Mouse (Mus musculus) cerebellum, adult 11-12 months (tissue): ENCODE measurements around the gene Gm973.

Experiments used
- DNase-seq: peaks from one replicate; pipeline ENCODE4 v3.0.0; 2022

Gm973 gene

DNA sequence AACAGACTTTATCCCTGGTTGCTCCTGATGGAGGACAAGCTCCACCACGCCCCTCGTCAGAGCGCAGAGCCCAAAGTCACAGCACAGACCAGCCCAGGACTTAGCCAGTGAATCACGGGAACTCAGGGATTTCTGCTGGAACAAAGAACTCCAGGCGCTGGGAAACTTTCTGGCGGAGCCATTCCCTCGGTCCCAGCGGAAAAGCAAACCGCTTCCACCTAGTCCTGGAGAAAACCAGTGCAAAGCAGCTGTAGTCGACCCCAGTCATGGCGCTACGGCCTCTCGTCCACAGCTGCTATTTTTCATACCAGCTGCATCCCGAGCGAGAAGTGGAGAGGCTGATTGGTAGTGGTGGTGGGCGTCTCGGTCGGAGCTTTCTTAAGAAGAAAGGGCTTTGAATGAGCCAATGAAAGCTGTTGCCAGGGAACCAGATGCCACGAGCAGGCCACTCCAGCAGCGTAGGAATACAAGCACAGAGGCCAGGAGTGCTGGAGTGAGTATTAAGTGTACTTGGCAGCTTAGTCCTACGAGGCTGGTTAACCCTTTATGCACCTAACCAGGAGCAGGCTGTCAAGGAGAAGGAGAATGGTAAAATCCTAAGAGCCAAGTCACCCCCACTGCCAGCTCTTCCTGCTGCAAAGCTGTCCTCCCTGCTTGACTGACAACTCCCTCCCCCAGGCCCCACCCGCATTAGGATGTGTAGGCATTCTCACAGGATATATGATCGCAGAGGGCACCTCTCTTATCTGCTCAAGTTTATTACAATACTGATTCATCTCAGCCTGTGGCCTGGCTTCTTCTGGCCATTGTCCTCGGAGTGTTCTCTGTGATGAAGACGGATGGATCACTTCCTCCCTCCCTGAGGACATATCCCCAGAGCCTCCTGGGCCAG is at the start of gene Gm973:
TSS of gene Gm973 (plus strand) at position 239 of the 892 bp plus-strand sequence.
- DNase-seq = no peak

DNA sequence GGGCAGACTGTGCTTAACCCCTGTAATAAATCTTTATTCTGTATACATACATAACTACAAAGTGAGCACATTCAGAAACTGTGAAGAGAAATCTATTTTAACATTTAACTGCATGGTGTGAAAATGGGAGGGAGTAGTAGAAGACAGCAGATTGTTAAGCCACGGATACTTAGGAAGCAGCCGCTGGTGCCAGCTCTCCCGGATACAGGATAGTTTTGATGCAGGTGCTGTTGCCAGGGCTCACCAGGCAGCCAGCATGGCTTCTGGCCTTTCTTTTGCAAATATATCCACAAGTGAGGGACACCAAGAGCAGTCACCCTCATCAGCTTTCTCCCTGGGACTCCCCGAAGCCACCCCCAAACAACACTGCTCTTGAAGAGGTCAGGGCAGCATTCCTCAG is 46.9 kb upstream of the Gm973 start:
- peak; percentile 83 for DNase-seq

DNA sequence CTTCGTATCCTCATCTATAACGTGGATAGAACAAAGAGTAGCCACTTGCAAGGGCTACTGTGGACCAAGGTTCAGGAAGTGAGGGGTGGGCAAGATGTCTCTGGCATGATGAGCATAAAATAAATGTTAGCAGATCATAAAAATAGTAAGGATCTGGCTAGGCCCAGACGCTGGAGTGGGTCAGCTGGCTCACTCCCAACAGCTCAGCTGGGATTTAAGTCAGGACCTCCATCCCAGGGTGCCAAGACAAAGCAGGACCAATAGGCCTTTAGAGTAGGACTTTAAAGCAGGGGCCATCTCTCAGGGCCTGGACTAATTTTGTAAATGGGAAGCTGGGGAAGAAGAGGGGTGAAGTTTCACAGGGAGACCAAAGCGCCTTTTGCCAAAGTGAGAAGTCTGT is 45.3 kb upstream of the Gm973 start:
- DNase-seq = no peak

DNA sequence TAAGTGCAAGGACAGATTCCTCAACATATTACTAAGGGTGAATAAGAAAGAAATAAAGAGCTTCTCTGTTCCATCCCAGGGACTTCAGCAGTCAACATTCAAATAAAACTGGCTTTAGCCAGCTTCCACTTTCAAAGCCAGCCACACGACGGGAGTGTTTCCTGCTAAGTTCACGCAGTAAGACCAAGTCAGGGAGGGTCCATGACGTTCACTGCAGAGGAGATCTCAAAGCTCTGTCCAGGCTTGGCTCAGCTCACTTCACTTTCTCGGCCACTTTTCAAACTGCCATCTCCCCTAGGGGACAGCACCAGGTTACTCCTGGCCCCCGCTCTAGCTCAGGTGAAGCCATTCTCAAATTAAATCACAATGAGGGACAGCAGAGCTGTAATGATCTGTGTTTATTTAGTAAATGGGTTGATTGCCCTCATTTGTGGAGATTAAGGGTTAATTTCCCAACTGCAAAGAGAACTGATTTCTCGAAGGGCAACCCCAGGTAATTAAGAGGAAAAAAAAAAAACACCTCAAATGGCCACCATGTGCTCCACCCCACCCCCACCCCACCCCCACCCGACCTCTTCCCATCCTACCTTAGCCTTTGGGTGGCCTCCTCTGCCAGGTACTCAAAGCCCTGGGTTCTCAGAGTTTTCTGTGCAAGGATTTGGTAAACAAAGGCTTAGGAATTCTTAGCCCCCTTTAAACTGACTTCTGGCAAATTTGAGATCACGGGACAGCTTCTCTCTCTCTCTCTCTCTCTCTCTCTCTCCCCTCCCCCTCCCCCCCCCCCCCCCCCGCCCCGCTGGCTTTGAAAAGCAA is 43.5 kb upstream of the Gm973 start:
- DNase-seq = no peak

DNA sequence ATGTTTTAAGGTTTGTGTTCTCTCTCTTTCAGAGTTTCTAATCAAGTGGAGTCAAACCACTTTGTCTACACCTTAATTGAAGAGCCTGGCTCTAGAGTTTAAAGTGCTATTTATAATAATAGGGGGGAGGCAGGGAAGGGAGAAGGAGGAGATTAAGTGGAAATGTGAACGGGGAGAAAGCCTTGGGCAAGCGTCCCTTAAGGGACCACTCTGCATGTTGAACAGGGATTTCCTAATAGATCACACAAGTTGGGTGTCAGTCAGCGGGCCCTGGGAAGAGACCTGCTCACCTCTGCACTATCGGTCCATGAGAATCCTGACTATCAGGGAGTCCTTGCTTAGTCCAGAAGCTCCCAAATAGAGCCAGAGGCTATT is 42.9 kb upstream of the Gm973 start:
- no peak for DNase-seq

DNA sequence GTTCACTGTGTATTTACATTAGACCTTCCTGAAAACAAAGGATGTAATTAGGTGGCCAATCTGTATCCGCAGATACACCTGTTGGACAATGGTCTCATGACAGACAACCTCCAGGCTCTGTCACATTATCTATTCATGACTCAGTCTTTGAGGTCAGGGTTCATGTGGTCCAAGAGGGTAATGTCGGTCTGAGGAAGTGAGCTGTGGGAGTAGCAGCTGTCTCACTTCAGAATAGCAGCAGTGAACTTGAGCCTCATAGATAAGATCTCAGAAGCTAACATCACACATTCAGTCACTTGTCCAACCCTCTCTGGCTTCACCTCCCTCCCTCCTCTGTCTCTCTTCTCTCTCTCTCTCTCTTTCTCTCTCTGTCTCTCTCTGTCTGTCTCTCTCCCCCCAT is 40.4 kb upstream of the Gm973 start:
- DNase-seq = no peak

DNA sequence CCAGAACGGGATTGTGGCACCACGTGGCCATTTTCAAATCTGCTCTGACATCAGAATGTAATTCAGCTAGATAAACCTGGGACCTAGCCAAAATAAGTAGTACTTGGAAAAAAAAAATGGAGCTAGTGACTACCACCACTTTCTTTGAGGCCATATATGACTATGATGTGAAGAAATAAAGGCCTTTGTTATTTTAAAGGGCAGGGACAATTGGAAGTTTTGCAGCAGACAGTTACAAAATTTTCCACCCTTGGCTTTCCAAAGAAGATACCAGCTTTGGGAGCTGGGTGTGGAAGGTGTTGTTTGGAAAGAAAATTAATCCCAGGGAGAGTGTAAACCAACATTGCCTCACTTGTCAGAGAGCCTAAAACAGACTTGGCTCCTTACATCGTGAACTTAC is 37.2 kb upstream of the Gm973 start:
- DNase-seq = no peak

DNA sequence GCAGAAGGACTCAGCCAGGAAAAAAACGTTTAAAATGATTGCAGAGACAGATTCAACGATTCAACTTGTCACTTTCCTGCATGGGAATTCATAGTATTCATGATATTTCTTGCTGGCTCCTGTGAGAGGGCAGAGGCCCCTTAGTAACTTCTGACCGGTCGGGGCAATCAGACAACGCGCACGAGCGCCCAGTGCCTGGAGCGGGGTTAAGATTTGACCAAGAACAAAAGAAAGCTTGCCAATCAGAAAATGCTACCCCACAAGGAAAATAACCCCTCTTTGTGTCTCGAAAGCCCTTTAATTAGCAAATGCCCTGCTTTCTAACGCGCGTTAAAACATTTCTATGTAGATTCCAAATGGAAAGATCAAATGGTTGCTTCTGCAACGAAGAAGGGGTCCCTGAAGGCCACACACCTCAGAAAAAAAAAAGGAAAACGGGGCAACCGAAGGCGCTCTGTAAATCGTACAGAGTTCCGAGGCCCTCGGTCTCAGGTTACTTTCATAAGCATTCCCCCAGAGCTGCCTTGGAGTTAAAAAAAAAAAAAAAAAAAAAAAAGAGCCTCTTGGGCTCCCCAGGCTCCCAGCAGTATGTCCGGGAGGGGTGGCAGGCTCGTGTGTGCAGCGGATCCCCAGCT is 35.1 kb upstream of the Gm973 start:
- DNase-seq = no peak

DNA sequence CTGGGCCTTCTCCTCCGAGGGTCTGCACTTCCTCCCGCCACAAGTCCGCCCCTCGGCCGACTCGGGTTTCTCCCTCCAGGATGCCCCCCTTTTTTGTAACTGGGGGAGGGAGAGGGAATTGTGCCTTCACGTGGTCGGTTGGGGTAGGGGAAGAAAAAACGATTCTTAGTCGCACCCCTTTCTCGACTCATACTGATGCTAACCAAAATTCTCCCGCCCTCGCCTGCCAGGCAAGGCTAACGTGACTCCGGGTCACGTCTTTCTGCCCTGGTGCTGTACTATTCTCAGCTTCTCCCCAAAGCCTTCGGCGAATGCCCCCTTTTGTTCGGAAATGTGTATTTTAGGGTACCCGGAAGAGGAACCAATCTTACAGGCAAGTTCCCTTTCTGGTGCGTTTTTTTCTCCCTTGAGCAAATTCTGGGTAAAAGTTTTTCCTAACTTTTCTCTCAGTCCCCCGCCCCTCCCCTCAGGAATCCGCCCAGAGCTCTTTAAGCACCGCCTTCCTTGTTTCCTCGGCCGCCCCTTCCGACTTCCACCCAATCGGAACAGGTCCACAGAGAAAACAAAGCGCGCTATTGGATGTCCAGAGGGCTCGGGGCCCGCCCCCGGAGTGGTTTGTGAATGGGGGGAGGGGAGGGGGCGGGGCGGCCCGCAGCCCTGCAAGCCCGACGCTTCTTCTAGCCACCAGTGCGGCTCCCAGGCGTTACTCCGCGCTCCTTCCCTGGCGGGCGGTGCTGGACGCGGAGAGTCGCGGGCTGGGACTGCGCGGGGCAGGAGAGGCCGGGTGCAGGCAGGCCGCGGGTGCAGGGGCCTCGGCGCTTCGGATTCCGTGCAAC is 34.4 kb upstream of the Gm973 start:
- peak; percentile 92 for DNase-seq

DNA sequence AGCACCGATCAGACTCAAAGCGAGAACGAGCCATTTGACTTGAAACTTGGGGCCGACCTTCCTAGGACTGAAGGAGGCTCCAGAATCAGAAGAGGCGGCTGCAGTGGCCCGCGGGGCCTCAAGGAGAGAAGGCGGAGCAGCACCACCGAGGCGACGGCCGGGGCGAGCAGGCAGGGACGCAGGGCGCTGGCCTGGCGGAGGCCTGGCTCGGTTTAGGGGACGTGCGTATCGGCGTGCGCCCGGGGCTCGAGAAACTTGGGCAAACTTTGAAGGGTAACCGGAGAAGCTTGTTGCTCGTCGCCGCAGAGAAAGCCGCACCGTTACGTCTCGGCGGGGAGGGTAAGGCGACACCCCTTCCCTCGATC is 33.8 kb upstream of the Gm973 start, which contains the start of gene Fzd7:
TSS of gene Fzd7 (plus strand) at position 94 of the 365 bp plus-strand sequence.
- no peak for DNase-seq

DNA sequence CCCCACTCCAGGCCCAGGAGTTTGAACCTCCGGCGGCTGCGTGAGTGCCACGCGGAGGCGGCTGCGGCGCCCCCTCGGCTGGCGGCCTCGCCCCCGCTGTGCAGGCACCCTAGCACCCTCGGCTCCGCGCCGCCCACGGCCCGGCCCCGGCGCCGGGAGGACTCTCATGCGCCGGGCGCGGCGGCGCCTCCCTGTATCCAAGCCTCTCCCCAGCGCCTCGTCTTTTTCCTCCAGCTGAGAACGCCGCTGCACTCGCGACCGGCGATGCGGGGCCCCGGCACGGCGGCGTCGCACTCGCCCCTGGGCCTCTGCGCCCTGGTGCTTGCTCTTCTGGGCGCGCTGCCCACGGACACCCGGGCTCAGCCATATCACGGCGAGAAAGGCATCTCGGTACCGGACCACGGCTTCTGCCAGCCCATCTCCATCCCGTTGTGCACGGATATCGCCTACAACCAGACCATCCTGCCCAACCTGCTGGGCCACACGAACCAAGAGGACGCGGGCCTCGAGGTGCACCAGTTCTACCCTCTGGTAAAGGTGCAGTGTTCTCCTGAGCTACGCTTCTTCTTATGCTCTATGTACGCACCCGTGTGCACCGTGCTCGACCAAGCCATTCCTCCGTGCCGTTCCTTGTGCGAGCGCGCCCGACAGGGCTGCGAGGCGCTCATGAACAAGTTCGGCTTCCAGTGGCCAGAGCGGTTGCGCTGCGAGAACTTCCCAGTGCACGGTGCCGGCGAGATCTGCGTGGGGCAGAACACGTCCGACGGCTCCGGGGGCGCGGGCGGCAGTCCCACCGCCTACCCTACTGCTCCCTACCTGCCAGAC is 33.2 kb upstream of the Gm973 start:
- peak; percentile 74 for DNase-seq

DNA sequence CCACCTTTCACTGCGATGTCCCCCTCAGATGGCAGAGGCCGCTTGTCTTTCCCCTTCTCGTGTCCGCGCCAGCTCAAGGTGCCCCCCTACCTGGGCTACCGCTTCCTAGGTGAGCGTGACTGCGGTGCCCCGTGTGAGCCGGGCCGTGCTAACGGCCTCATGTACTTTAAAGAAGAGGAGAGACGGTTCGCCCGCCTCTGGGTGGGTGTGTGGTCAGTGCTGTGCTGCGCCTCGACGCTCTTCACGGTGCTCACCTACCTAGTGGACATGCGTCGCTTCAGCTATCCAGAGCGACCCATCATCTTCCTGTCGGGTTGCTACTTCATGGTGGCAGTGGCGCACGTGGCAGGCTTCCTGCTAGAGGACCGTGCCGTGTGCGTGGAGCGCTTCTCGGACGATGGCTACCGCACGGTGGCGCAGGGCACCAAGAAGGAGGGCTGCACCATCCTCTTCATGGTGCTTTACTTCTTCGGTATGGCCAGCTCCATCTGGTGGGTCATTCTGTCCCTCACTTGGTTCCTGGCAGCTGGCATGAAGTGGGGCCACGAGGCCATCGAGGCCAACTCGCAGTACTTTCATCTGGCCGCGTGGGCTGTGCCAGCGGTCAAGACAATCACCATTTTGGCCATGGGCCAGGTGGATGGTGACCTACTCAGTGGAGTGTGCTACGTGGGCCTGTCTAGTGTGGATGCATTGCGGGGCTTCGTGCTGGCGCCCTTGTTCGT is 32.4 kb upstream of the Gm973 start:
- peak; percentile 91 for DNase-seq

DNA sequence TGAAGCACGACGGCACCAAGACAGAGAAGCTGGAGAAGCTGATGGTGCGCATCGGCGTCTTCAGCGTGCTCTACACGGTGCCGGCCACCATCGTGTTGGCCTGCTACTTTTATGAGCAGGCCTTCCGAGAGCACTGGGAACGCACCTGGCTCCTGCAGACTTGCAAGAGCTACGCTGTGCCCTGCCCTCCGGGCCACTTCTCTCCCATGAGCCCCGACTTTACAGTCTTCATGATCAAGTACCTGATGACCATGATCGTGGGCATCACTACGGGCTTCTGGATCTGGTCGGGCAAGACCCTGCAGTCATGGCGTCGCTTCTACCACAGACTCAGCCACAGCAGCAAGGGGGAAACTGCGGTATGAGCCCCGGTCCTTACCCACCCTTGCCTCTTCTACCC is 31.8 kb upstream of the Gm973 start:
- DNase-seq = no peak

DNA sequence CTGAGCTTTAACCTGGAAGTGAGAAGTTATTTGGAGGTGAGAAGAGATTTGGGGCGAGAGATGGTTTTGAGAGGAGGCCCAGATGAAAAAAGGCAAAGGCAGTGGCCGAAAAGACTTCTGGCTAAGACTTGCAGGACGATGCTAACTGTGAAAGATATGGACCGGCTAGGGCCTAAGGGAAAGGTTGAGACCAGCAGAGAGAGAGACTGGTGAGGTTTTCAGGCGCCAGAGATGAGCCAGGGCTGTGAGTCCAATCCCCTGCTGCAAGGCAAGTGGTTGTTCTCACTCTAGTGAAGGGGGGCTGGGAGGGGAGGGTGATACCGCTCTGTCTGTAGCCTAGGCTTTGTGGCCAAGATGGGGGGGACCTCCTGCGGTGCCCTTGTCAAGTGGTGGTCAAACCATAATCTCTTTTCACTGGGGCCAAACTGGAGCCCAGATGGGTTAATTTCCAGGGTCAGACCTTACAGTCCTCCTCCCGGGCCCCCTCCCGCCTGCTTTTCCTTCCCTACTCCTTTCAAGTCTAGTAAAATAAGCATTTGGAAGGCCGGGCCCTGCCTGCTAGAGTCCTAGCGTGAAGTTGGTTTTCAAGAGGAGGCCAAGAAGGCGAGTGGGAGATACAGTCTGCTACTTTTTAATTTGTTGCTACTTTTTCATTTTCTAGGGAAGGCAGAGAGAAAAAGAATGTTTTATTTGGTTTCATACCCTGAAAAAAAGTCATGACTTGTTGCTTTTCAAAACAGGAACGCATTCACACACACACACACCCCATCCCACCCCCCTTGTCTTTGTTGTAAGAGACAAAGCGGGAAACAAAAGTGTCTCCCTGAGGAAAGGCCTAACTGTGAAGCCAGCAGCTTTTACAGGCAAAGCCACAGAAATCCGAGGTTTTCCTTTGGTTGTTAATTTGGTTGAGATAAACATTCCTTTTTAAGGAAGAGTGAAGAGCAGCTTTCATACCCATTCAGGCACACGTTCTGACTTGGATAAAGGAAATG is 31.0 kb upstream of the Gm973 start:
- DNase-seq = peak; percentile 72

DNA sequence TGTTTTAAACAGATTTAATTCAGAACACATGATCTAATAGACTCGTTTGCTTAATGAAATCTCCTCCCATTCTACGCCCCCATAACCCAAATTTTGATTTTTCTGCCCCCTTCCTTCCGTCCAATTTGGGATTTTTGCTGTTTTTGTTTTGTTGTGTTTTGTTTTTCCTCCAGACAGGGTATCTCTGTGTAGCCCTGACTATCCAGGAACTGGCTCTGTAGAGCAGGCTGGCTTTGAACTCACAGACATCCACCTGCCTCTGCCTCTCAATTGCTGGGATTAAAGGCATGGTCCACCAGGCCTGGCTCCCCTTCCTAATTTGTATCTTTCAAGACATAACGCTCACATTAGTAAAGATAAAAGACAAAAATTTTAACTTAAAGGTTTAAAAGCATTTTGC is 30.3 kb upstream of the Gm973 start:
- DNase-seq = no peak

DNA sequence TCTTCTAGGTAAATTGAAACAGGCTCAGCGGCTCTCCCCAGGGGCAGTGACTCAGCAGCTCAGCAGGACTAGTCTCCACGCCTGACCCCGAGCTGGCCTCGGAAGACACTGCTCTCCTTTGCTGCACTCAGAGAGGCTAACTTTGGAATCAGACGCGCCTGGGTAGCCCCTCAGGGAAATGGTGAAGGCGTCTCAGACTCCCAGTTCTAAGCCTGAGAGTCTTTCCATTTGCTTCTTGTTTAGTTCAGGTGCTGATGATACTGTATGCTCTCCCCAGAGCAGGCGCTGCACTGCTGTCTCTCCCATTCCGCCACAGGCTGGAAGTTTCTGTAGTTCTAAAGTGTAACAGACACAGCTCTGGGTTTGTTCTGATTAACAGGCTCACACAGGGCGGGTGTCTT is 28.4 kb upstream of the Gm973 start:
- DNase-seq = no peak

DNA sequence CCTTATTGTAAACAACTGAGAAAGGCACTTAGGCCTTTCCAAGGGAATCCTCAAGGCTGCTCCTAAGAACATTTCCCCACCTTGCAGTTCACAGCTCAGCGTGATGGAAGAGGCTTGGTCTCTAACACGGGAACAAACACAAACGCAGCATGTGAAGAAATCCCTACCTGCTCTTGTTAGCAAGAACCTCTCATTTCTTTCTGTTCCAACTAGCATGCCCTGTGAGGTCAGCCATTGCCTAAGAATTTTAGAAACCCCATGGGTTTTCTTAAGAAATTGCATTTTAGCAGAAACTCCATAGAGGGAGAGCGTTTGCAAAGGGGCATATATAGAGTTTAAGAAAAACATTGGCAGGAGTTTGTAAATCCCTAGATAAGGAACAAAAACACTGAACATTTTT is 27.6 kb upstream of the Gm973 start:
- DNase-seq = no peak

DNA sequence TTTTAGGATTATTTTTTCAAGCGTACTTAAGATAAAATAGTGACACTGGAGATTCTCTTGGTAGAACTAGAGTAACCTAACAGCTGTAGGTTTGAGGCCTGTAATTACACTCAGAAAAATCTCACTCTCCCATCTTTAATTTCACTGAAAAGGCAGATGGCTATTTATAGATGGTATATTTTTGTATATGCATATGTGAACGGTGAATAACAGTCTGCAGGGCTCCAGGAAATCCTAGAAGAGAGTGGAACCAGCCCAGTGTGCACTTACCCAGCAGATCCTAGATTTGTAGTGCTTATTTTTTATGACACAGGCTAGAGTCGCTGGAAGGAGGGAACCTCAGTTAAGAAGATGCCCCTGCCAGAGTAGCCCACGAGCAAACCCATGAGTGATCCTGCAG is 27.1 kb upstream of the Gm973 start:
- DNase-seq = no peak

DNA sequence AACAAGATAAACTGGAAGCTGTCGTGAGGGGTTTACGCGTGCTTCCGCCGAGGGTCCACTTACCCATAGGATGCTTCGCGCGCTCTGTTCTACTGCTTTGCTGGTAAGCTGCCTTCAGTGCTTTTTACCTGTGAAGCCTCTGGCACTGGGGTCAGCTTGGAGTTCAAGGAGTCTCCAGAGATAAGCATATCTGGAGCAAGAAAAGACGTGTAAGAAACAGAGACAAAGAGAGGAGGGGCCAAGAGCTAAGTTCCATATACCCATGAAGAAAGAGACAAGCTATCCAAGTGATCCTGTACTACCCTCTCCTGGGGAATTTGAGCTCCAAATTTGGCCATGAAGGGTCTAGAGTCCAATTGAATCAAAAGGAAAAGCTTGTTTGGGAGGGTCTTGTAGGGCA is 24.5 kb upstream of the Gm973 start:
- no peak for DNase-seq

DNA sequence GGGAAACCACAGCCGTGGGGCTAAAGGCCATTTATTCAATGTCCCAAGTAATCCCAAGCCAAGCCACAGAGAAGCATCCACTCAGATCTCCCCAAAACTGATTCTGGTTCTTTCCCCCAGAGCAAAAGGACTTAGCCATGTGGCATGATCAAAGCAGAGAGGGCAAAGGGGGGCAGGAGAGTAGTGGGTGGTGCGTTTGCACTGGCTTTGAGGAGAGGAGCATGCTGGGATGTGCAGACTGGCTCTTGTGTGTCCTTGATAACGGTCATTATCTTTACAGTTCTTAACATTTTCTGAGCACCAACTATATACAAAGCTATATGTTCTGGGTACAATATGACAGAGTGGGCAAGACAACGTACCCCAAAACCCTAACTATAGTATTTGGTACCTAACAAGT is 23.6 kb upstream of the Gm973 start:
- DNase-seq = no peak
